Mouse (Mus musculus): ENCODE results near the gene Parvb. TPM values are rescaled to one million over a fixed set of nuclear protein-coding genes. Genes with fewer than 3 reads are reported as not detected.

Gene Parvb
- total and polyA plus RNA-seq, 3 experiments, result 0.04 to 2.3 TPM; not detected in 1

DNA sequence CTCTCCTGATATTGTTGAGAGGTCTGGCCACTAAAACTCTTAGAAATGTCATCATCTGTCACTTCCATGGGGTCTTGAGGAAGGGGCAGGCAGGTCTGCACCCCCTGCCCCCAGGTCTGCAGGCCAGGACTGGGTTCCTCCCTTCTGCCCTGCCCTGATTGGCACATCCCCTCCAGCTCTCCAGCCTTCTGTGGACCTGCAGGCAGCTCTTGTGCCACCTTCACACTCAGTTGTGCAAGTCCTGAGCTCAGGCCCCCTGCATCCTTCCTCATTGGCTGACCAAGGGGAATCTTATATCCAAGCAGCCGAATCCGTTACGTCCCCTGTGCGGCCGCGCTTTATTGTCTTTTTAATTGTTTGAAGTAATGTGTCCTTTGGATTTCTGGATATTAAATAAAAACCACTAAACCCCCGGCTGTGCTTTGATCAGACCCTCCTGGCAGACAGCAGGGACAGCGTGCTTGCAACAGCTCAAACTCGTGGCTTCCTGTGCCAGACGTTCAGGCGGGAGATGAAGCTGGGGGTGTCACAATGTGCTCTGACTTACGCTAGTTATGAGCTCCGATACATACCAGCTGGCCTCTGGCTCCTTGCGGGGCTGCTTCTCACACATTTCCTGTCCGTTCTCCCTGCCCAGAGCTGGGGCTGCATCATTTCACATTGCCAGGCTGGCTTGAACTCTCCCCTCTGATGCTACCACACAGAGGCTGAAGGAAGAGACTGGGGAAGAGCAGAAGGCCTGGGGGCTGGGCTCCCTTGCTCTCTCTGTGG lies 83.6 kb downstream of the Parvb start:
- Histone ChIP-seq H3K9me3 (replicated peaks; ENCODE audit: low read length) (peaks cover 3% of the 10 kb centered on the region), H3K4me1 (ENCODE audit: control insufficient read depth in 1 of 2, insufficient read depth in 2 of 2) (peaks cover 25 to 37% of the 10 kb centered on the region in 2 experiments), H3K27me3 (replicated peaks) (no peaks in the 10 kb centered on the region), H3K4me2 (ENCODE audit: insufficient read depth, low read depth, poor library complexity, severe bottlenecking) (no peak overlapping the region), H3K27ac (ENCODE audit: insufficient read depth, low read depth) (no peak overlapping the region), H3K4me3 (replicated peaks in 1 of 3; ENCODE audit: low read depth in 2 of 3, low read length in 2 of 3, poor library complexity in 1 of 3) (no peak overlapping the region), H3K9ac (ENCODE audit: insufficient read depth, low read depth) (no peak overlapping the region), H3K79me2 (replicated peaks; ENCODE audit: control insufficient read depth, extremely low read depth, insufficient read depth, poor library complexity, severe bottlenecking) (no peaks in the 10 kb centered on the region), H3K36me3 (replicated peaks in 1 of 2; ENCODE audit: control insufficient read depth in 1 of 2, insufficient read depth in 1 of 2, low read length in 1 of 2) (no peaks in the 10 kb centered on the region)
- no peak for DNase-seq (ENCODE audit: extremely low read depth)
- in situ Hi-C loops (cut with MboI; ENCODE audit: low pct_ligation_motif_present, low pct_unique_long_range_greater_than_20kb, low sequenced_read_pairs), result no loop called here
- TF ChIP-seq NELFE (IDR thresholded peaks at IDR 0.05; ENCODE audit: low read depth, low read length) (no peak), JUN (IDR thresholded peaks at IDR 0.05; ENCODE audit: insufficient read depth, low read depth, low read length) (no peak), USF1 (IDR thresholded peaks at IDR 0.05; ENCODE audit: low read depth, low read length) (no peak), ZC3H11A (IDR thresholded peaks at IDR 0.05; ENCODE audit: low read depth, low read length) (no peak), ELF1 (IDR thresholded peaks at IDR 0.05; ENCODE audit: low read depth, low read length) (no peak), MYC (IDR thresholded peaks at IDR 0.05; ENCODE audit: low read depth, low read length) (no peak), RAD21 (IDR thresholded peaks at IDR 0.05; ENCODE audit: low read depth, low read length) (no peak), MXI1 (IDR thresholded peaks at IDR 0.05; ENCODE audit: low read depth, low read length) (no peak), BHLHE40 (IDR thresholded peaks at IDR 0.05; ENCODE audit: low read depth, low read length) (no peak), PAX5 (IDR thresholded peaks at IDR 0.05; ENCODE audit: low read length) (no peak), POLR2A (IDR thresholded peaks at IDR 0.05; ENCODE audit: low read depth, low read length) (no peak), USF2 (conservative IDR thresholded peaks at IDR 0.05; ENCODE audit: low read depth, low read length) (no peak), ZMIZ1 (IDR thresholded peaks at IDR 0.05; ENCODE audit: low read depth, low read length) (no peak)
- dilution Hi-C loops (cut with MboI; ENCODE audit: extremely low pct_ligation_motif_present, extremely low pct_unique_long_range_greater_than_20kb, low sequenced_read_pairs), result no loop called here

DNA sequence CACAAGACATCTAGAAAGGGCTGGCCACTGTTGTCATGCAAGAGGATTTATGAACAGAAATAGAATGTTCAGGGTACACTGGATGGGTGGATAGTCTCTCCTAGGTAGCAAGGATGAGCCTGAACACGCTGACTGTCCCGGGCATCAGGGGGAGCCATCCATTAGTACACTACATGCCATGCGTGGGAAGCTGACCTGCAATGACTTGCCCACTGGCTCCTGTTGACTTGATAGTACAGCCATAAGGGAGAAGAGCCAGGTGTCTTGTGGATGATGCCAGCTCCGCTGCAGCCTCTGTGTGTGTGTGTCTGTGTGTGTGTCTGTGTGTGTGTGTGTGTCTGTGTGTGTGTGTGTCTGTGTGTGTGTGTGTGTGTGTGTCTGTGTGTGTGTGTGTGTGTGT lies 87.5 kb downstream of the Parvb start:
- Histone ChIP-seq H3K4me1 (ENCODE audit: control insufficient read depth in 1 of 2, insufficient read depth in 2 of 2) (peaks cover 0 to 22% of the 10 kb centered on the region in 2 experiments; a peak in 3 of 4 replicates), H3K27ac (ENCODE audit: insufficient read depth, low read depth) (no peak overlapping the region), H3K79me2 (replicated peaks; ENCODE audit: control insufficient read depth, extremely low read depth, insufficient read depth, poor library complexity, severe bottlenecking) (no peaks in the 10 kb centered on the region), H3K4me2 (ENCODE audit: insufficient read depth, low read depth, poor library complexity, severe bottlenecking) (no peak overlapping the region), H3K9me3 (replicated peaks; ENCODE audit: low read length) (peaks cover 3% of the 10 kb centered on the region), H3K4me3 (replicated peaks in 1 of 3; ENCODE audit: low read depth in 2 of 3, low read length in 2 of 3, poor library complexity in 1 of 3) (no peak overlapping the region), H3K9ac (ENCODE audit: insufficient read depth, low read depth) (no peak overlapping the region), H3K36me3 (replicated peaks in 1 of 2; ENCODE audit: control insufficient read depth in 1 of 2, insufficient read depth in 1 of 2, low read length in 1 of 2) (peaks cover 5 to 16% of the 10 kb centered on the region in 2 experiments), H3K27me3 (replicated peaks) (no peaks in the 10 kb centered on the region)
- dilution Hi-C loops (cut with MboI; ENCODE audit: extremely low pct_ligation_motif_present, extremely low pct_unique_long_range_greater_than_20kb, low sequenced_read_pairs), result no loop called here
- in situ Hi-C loops (cut with MboI; ENCODE audit: low pct_ligation_motif_present, low pct_unique_long_range_greater_than_20kb, low sequenced_read_pairs), result no loop called here
- DNase-seq (ENCODE audit: extremely low read depth), result no peak
- TF ChIP-seq USF2 (conservative IDR thresholded peaks at IDR 0.05; ENCODE audit: low read depth, low read length), result no peak
- TF ChIP-seq ZKSCAN1 (IDR thresholded peaks at IDR 0.05; ENCODE audit: borderline replicate concordance, low read depth, low read length), result no peak
- no peak for TF ChIP-seq RAD21 (IDR thresholded peaks at IDR 0.05; ENCODE audit: low read depth, low read length)
- no peak for TF ChIP-seq SMC3 (IDR thresholded peaks at IDR 0.05; ENCODE audit: low read depth, low read length)
- TF ChIP-seq MAZ (IDR thresholded peaks at IDR 0.05; ENCODE audit: low read depth, low read length), result no peak
- TF ChIP-seq ELF1 (IDR thresholded peaks at IDR 0.05; ENCODE audit: low read depth, low read length), result no peak
- TF ChIP-seq E2F4 (IDR thresholded peaks at IDR 0.05; ENCODE audit: insufficient replicate concordance, low read depth, low read length), result no peak

Data from CH12.LX (cell line).